Mouse (Mus musculus) left cerebral cortex, adult 11 months (tissue): ENCODE data around the gene Ip6k2.
A peak's percentile ranks its signal among the peaks of the same experiment; 100 is the strongest.

ENCODE experiments used
- DNase-seq: peaks from one replicate; pipeline ENCODE4 v3.0.0; 2022; ENCODE audit warnings: low spot score

The Ip6k2 gene

DNA sequence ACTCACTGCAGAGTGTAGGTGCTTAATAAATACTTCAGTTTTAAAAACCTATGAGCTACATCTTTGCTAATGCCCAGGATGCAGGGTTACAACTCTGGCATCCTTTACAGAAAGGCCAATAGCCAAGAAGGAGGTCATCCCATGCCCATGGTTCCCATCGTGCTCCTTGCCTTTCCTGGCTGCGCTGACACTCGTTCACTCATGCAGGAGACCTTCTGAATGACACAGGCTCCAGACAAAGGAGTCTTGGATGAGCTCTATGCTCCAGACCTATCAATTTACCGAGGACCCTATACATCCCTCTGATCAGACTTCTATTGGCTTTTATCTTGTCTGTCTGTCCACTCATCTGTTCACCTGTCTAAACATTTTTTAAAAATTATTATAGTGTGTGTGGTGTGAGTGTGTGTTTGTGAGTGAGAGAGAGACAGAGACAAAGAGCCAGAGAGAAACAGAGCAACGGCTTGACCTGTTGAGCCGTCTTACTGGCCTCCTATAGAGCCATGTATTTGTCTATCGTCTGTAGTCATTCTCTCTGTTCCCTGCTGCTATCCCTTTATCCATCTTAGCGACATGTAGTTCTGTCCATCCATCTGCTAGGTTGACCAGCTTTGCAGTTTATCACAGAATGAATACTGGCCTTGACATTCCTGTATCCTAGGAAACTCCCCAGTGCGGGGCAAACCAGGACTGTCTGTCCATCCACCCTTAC is 604 bp upstream of the Ip6k2 start:
- DNase-seq = no peak

DNA sequence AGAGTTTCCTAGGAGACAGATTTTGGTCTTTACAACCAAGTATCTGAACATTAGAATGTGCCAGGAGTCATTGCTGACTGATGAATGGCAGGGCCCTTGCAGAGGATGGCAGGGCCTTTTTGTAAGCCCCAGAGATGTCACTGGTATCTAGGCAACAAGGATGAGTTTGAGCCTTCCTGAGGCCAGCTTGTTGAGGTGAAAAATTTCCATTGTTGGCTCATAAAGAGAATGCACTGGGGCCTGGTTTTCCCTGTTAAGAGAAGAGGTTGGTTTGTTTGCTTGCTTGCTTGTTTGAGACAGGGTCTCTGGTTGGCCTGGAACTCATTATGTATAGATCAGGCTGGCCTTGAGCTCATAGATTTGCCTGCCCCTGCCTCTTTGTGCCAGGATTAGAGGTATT is 1.8 kb downstream of the Ip6k2 start:
- no peak for DNase-seq

DNA sequence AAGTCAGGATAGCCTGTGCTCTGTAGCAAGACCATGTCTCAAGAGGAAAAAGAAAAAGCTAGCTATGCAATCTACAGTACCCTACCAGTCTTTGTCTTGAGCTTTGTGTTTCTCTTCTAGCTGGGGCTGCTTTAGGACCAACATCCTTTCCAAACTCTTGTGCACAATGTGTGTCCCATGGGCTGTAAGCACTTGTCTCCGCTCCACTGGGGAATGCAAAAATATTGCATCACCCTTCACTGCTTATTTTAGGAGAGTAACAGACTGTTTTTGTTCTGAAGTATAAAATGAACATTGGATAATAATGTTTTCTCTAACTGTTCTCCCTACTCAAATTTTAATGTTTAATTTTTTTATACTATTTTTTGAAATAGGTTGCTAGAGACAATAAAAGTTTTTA is 2.9 kb downstream of the Ip6k2 start:
- no peak for DNase-seq

DNA sequence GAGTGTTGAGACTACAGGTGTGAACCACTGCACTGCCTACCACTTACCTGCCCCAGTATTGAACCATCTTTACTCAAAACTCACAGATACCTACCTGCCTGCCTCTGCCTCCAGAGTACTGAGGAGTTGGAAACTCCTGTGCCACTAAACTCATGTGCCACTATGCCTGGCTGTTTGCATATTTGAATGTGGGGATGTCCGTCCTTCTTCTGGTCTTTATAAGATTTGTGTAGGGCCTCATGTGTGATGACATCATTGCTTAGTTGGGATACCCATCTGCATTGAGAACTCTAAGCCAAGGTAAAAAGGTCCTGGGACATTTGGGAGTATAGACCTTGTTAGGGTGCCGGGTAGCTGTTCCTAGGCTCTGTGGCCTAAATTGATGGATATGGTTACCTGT is 3.5 kb downstream of the Ip6k2 start:
- no peak for DNase-seq

DNA sequence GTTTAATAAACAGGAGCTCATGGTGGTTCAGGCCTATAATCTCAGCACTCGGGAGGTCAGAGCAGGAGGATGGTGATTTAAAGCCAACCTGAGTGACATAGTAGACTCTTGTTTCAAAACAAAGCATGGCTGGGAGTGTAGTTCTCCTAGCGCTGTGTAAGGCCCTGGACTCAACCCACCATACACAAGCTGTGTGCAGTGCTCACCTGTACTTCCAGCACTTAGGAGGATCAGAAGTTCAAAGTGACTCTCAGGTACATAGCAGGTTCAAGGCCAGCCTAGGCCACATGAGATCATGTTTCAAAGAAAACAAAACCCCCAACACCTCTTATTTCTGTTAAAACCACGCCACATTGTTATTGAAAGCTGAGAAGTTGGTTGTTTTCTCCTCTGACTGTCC is 5.1 kb downstream of the Ip6k2 start:
- DNase-seq = no peak

DNA sequence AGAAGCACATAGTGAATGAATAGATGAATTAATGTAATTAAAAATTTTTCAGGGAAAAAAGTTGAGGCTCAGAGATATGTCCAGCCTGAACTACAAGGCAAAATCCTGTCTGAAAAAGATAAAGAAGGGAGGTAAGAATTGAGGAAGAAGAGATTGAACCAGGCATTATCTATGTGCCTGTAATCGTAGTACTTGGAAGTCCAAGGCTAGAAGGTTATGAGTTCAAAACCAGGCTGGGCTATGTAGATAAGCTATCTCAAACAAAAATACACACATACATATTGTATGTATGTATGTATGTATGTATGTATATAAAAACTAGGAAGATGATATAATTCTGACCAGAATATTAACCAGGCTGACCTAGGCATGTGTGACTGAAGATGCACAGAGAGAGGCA is 8.7 kb downstream of the Ip6k2 start:
- no peak for DNase-seq

DNA sequence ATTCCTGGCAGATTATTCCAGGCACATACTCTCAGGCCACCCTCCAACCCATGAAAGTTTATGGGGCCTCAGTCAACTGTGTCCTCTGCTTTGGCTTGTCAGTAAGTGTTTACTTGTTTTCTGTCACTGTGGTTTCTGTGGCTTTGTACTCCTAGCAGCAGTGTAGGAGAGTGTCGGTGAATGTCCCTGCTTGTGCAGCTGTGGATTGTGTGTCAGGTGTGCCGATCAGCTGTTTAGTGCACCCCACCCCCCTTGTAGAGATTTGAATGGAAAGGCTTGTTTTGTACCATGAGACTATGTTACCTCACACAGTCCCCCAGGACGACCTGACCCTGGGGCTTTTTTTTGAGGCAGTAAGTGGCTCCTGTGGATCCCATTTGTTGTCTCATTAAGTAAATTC is 9.1 kb downstream of the Ip6k2 start:
- DNase-seq = no peak

DNA sequence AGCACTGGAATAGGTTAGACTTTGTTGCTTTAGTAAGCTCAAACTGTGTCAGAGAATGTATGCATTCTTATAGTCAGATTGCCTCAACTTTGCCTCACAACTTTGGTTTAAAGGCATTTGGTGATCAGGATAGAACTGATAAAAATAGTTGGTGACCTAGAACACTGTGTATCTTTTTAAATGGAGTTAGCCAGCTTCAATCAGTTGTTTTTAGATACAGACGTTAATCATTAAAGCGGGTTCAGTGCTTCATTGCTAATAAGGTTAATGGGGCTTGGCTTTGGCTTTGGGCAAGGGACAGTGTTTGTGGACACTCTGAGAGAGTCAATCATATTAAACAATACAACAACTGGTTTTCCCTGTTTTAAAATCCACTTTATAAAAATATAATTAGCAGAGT is 11.7 kb downstream of the Ip6k2 start:
- no peak for DNase-seq

DNA sequence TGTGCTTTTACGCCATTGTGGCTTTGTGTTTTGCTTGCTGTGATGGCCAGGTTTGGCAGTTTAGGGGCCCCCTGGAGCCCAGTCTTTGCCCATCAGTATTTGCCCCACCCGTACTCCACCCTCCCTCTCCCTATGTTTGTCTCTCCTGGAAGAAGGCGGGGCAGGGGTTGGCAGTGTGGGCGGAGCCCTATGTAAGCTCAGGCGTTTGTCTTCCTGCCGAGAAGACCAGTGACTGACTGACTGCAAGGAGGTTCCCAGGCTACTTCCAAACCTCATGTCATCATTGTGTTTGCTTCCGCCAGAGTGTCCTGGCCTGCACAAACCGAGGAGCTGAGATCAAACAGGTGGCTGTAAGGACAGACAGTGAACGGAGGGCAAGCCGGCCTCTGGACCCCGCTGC is 12.2 kb downstream of the Ip6k2 start:
- no peak for DNase-seq

DNA sequence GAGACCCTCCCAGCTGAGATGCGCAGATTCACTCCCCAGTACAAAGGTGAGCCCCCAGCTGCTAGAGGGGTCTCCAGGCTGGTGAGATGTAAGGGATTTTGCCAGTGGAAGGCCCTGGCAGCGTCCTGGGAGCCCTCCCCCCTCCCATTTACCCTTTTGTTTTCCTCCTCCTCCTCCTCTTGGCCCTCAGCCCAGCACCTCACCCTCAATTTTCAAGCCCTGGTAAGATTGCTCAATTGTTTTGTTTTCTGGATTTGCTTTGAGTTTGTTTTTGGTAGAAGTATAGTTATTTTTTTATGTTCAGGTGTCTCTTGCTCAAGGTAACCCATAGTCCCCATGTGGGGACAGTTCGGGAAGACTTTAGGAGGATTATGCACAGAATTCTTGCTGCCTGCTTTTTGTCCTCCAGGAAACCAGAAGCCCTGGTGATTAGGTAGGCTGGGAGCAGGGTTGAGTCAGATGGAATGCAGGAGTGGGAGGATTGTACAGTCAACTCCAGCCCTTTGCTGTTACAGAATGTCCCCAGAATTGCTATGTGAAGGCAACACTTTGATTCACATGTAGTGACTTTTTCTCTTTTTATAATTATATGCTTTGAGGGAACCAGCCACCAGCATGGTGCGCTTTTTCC is 12.9 kb downstream of the Ip6k2 start:
- no peak for DNase-seq

DNA sequence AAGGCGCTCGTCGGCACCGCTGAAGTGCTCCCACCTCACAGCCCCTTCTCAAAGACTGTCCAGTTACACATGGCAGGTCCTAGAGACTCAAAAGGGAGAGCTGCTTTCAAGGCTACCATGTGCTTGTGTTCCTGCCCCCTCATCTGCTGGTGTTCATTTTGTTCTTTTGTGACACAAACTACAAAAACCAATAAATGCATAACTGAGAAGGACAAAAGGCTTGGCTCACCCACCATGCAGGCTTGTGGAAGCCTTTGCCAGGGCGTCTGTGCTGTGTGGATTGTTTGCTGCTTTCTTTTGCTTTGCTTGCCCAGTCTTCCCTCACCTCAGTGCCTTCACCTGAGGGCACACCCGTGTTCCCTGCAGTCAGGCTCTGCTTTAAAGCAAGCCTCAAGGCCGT is 13.9 kb downstream of the Ip6k2 start:
- no peak for DNase-seq

DNA sequence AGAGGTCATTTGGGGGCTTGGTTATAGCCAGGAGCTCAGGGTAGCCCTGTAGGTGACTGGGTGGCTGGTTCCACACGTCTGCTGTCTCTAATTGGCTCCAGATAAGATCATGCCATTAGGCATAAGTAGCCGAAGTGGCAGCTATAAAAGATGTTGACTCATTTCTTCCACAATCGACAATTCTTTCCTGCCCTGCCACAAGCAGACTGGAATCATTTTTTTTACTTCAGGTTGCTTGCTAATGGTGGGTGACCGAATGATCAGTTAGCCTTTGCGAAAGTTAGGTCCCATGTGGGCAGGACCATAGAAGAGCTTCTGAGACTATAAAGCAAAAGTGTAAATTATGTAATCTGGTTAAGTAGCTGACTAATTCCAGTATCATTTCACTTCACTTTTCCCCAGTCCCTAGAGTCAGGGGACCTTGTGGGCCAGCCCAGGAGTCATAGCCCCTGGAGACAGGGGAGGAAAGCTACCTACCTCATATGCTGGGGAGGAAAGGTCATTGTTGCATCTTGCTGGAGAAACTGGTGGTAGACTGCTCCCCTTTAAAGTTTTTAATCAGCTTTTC is 15.0 kb downstream of the Ip6k2 start:
- DNase-seq = no peak

DNA sequence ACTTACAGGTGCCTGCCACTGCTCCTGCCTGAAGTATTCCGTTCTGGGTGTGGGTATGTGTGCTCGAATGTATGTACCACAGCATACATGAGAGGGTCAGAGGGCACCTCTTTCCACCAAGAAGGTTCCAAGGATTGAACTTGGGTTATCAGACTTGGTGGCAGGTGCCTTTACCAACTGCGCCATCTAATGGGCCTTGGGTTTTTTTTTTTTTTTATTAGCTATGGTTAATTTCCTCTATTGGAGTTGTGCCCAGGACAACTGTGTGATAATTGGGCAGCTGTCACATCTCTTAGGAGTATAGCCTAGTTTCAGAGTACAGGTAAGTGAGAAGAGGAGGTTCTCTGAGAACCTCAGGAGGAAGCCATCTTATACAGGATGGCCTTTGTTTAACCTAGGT is 16.0 kb downstream of the Ip6k2 start:
- DNase-seq = no peak

DNA sequence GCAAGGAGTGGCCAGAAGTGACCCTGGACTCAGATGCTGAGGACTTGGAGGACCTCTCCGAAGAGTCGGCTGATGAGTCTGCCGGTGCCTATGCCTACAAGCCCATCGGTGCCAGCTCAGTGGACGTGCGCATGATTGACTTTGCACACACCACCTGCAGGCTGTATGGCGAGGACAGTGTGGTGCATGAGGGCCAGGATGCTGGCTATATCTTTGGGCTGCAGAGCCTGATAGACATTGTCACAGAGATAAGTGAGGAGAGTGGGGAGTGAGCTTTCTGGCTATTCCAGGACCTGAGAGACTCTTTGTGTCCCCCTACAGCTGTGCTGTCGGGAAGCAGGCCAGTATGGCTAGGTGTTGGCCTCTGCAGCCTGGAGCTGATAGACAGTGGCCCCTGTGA is 22.2 kb downstream of the Ip6k2 start:
- DNase-seq = no peak

DNA sequence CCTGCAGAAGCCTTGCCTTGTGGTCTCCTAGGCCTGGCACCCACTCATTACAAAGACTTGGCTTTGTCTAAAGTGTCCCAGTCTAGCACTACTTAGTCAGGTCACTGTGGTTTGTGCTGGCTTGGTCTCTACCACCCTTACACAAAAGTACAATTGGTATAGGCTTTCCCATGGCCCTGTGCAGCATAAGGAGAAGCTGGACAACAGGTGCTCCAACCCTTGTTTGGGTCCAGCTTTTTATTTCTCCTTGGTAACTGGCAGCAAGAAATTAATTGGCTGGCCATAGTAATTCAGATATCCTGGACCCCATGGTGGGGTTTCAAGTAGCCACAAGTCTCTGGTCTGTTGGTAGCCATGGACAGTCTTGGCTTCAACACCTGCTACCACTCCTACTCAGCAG is 22.8 kb downstream of the Ip6k2 start:
- DNase-seq = no peak

DNA sequence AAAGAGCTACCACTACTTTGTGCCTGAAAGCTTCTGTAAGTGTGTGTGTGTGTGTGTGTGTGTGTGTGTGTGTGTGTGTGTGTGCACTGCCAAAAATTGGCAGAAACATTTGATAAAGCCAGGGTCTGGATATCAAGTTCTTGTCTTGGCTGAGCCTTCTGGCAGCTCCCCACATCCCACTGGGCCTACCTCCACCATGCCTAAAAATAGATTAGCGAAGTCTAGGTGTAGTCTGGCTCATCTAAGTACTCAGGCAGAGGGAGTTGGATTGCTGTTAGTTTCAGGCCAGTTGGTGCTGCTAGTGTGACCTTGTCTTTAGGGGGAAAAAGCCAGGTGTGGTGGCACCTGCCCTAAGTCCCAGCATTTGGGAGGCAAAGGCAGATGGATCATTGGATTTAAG is 23.2 kb downstream of the Ip6k2 start:
- no peak for DNase-seq

DNA sequence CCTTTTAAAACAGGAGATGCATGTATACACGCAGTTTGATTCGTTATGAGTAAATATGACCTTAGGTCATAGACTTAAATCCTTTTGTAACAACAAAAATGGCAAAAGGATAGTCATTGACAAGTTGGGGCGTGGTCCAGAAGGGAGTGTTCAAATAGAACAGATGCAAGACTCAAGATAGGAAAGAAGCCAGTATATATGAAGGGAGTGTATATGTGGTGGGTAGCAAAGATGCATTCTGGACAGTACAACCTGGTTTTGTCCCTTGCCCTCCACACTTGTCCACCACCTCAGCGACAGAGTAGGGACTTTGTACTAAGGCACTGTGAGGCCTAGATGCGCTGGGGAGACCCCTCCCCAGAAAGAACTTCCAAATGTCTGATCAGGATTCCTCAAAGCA is 24.1 kb downstream of the Ip6k2 start:
- DNase-seq = no peak

DNA sequence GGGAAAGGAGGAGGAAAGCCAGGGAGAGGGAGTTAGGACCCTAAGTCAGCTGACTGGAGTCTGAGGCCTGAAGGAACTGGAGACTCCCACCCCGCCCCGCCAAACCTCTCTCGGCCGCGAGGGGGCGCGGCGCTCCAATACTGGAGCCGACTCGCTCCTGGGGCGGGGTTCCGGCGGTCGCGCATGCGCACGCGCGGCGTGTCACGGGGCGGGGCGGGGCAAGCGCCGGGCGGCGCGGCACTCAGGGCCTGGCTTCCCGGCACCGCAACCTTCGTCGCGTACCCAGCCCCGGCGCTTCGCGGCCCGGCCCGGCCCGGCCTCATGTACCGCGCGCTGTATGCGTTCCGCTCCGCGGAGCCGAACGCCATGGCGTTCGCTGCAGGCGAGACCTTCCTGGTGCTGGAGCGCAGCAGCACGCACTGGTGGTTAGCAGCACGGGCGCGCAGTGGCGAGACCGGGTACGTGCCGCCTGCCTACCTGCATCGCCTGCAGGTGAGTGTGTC is 24.6 kb downstream of the Ip6k2 start, which contains the start of gene Nckipsd:
Gene Nckipsd (plus strand): TSS at position 206 of the 503 bp plus-strand sequence.
- DNase-seq = peak; percentile 86

DNA sequence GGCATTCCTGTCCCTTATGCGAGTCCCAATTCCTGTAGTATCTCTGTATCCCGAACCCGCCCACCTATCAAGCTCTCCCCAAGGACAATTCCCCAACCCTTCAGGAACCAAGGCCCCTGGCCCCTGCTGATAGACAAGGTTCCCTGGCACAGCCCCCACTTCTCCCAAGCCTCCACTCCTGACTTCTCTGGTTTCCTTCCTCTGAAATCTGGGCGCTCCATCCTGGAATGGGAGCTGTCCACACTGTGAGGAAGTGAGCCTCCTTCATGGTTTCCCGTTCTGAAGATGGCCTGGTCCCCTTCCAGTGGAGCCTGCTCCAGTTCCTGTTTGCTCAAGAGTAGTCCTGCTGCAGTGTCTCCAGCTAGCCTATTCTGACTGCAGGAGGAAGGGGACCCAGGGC is 25.6 kb downstream of the Ip6k2 start:
- DNase-seq = no peak

DNA sequence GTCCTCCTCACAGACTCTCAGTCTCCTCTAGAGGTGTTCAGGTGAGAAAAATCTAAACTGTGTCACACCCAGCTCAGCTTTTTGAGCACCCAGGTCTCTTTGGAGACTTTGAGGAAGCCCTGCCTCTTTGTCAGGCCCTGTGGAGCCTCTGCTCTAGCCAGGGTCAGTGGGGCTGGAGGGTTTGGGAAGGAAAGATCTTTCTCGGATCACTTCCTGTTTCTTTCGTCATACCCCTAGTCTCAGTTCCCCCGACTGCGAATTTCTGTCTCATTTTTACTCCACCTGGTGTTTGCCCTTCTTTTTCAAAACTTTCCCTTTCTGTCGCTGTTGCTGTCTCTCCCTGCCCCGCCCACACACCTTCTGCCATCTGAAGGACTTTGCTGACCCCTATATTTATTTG is 26.1 kb downstream of the Ip6k2 start:
- DNase-seq = no peak

DNA sequence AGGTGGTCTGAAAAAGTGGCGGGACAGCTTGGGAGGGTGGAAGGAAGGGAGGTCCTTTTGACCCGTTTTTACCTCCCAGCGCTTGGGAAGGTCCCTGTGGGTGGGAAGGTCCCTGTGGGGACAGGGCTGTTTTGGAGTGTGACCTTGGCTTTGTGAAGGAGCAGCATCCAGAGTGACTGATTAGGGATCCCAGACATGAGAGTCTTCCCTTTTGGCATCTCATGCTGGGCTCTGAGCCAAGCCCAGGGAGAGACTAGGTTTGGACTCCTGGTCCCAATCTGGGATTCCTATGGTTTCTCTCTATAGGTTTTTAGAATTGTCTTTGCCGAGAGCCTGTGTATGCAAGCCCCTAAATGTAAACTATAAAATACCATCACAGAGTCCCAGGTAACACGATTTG is 26.9 kb downstream of the Ip6k2 start:
- DNase-seq = no peak

DNA sequence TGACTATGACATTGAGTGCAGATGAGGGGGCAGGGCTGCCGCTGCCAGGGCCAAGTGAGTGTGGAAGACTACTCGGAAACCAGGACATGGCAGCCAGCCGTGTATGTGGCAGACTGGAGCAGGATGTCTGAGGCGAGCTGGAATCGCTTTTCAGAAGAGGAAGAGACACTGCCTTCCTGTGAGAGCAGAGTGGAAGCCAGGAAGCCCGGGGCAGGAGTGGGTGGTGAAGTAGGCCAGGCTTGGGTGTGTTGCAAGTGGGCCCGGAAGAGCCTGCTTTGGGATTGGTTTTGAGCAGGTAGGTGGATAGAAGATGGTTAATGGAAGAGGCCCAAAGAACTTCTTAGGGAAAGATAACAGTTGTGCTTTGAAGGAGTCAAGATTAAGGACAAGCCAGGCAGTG is 32.0 kb downstream of the Ip6k2 start:
- DNase-seq = no peak

DNA sequence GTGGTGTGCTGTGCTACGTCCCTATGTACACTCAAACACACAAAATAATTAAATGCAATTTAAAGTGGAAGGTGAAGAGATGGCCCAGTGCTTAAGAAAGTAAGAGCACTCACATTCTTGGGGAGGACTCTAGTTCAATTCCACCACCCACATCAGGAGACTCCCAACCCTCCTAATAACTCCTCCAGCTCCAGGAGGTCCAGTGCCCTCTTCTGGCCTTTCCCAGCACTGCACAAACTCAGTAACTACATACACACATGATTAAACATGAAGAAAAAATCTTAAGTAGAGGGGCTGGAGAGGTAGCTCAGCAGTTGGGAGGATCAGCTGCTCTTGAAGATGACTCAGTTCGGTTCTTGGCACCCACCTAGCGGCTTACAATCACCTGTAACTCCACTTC is 35.9 kb downstream of the Ip6k2 start:
- DNase-seq = no peak

DNA sequence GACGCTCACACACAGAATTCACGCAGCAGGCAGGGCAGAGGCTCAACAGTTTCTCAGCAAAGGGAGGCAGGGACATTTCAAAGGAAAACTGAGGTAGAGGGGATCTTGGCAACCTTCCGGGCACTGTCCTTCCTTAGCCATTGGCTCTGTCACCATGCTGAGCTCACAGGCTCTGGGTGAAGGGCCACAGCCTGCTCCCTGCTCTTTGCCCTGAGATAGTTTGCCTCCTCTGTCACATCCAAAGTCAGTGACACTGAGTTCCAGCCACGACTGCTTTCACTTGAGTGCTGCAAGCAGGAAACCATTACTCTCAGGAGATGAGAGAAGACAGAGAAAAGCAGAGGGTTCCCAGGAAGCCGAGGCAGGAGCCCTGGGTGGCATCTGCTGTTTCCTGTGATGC is 36.5 kb downstream of the Ip6k2 start:
- DNase-seq = no peak
